Mouse (Mus musculus): ENCODE results near the gene Tmem116.

Gene Tmem116

GRCm38 (mm10) chr5:121451644-121452025, at the start of gene Tmem116:
TSS of gene Tmem116 (plus strand) at chr5:121451893.
- no peak for DNase-seq

GRCm38 (mm10) chr5:121407856-121408255, 43.8 kb upstream of the Tmem116 start:
- DNase-seq, result no peak

DNA sequence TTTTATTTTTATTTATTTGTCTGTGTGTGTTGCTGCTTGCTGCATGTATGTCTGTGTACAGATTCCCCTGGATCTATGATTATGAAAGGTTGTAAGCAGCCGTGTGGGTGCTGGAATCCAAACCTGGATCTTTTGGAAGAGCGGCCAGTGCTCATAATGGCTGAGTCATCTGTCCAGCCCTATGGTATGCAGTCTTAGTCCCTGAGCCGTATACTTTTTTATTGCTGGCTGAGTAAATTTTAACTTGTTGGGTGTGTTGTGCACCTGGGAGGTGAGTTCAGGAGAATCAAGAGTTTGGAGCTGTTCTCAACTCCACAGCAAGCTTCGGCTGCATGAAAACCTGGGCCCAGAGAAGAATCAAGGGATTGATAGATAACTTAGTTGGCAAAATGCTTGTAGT, 40.7 kb upstream of the Tmem116 start:
- DNase-seq, result no peak

GRCm38 (mm10) chr5:121420721-121421120, 31.0 kb upstream of the Tmem116 start:
- DNase-seq, result no peak

DNA sequence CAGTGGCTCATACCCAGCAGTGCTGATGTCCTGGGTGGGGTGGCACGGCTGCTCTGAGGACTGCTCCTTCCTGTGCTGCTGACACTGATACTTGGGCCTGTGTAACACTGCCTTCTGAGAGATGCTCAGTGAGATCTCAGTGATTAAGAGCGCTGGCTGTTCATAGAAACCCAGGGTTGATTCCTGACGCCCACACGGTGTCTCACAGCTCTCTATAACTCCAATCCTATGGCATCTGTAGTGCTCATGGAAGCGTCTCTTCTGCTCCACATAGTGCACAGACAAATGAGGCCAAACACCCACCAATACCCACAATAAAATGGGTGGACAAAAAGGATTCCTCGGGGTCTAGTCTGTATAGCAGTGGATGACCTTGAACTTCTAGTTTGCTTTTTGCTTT, 28.9 kb upstream of the Tmem116 start:
- no peak for DNase-seq

DNA sequence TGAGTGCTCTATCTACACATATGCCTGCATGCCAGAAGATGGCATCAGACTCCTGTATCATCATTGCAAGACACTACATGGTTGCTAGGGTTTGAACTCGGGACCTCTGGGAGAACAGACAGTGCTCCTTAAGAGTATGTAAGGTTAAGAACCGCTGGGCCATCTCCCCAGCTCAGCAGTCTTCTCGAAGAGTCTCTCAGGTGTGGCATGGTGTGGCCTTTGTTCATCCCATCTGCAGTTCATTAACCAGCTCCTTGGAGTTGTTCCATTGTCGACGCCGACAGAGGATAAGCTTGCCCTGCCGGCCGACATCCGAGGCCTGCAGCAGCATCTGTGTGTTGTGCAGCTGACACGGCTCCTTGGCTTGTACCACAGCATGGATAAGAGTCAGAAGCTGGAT, 28.4 kb upstream of the Tmem116 start:
- no peak for DNase-seq

DNA sequence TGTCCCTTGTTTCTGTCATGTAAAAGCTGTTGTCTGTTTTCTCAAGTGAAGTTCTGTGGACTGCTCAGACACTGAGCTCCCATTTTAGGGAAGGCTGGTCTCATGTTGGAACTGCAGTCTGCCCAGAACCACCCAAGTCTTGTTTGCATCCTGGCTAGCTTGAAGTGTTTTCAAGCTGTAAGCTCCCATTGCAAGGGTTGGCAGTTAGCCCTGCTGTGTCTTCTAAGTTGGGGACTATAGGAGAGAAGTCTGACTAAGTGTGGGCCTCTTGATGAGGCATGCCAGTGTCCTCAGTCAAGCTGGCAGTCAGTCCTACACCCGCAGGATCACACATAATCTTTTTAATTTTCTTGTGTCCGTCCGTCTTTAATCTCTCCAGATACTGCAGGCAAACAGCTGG, 22.7 kb upstream of the Tmem116 start:
- DNase-seq, result no peak

DNA sequence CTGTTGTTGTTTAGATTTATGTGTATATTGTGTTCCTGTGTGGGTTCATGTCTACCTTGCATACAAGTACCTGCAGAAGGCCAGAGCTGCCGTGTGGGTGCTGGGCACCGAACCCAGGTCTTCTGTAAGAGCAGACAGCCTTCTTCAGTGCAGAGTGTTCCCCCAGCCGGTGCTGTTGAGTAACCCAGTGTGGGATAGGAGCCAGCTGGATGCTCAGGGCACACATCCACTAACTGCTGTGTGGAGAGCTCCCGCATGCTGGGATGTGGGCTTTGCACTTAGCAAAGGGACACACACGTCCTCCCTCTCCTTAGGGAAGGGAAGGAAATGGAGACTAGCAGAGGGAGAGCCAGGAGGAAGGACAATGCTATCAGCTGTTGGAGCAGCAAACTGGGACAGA, 13.6 kb upstream of the Tmem116 start:
- DNase-seq, result no peak

DNA sequence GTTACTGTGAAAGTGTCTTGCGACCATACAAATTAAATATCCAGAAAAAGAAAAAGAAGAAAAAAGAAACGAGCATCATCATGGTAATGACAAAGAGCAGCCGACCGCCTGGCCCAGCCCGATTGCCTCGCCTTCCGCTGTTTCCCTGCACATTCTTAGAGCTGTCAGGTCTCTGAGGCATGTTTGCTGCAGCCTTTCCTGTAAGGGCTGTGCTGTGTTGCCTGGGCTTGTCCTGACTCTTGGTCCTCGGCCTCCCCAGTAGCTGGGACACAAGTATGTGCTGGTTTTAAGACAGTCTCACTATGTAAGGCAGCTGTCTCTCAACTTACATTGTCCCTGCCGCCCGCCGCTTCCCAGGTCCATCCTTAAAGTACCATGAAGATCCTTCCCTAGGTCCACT, 12.9 kb upstream of the Tmem116 start:
- no peak for DNase-seq

GRCm38 (mm10) chr5:121443548-121443947, 8.1 kb upstream of the Tmem116 start:
- no peak for DNase-seq

GRCm38 (mm10) chr5:121444870-121445269, 6.8 kb upstream of the Tmem116 start:
- no peak for DNase-seq

- DNase-seq, result no peak
These were observed 3.2 kb upstream of the Tmem116 start for GRCm38 (mm10) chr5:121448450-121448849.

GRCm38 (mm10) chr5:121449976-121450375, 1.7 kb upstream of the Tmem116 start:
- DNase-seq, result peak in 1 of 2 experiments; percentile 39

GRCm38 (mm10) chr5:121450476-121450875, 1.2 kb upstream of the Tmem116 start:
- no peak for DNase-seq

DNA sequence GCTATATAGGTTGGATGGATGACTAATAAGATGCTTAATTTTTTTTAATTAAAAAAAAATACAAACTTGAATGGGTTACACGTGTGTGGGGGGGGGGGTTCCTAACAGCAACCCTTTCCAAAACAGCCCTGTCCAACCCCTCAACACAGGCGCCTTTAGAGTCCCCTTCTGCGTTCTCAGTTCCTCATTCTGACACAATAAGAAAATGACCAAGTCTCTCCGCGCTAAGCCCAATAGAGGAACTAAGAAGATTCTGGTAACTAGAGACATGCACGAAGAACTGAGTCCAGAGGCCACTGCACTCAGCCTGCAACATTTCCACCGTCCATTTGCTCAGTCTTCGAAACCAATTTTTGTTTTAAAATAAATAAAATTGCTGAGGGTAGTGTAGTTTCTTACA, 490 bp upstream of the Tmem116 start:
- no peak for DNase-seq

- peak; percentile 97 for DNase-seq
These were observed 555 bp downstream of the Tmem116 start, which contains the start of gene Erp29 for GRCm38 (mm10) chr5:121452026-121452869. TSS of gene Erp29 (minus strand) at chr5:121452506.

DNA sequence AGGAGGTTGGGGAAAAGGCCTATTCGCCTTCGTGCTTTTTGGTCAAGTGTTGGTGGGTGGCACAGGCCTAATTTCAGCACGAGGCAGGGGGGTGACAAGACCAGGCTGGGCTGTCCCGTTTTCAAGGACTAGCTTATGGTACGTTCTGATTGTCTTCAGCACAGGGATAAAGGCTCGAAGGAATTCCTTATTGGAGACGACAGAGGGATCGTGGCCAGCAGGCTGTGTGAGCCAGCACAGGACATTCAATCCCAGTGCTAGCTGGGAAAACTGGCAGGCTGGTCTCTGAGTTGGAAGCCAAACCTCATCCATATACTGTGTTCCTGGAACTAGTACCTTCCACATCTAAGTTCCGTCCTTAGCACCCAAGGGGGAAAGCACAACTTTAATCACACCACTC, 1.2 kb downstream of the Tmem116 start:
- peak in 1 of 2 experiments; percentile 16 for DNase-seq

GRCm38 (mm10) chr5:121453743-121454502, 2.2 kb downstream of the Tmem116 start:
- no peak for DNase-seq

DNA sequence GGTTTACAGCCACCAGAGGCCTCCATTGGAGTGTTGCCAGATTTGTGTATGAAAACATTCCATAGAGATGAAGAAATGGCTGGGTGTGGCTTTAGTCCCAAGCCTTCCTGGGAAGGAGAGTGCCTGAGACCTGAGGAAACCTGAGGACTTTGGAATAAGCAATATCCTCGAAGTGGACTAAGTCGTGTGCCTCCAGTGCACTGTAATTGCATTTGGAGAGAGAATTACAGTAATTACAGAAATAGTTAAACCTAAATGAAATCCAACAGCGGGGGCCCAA, 2.8 kb downstream of the Tmem116 start:
- no peak for DNase-seq

DNA sequence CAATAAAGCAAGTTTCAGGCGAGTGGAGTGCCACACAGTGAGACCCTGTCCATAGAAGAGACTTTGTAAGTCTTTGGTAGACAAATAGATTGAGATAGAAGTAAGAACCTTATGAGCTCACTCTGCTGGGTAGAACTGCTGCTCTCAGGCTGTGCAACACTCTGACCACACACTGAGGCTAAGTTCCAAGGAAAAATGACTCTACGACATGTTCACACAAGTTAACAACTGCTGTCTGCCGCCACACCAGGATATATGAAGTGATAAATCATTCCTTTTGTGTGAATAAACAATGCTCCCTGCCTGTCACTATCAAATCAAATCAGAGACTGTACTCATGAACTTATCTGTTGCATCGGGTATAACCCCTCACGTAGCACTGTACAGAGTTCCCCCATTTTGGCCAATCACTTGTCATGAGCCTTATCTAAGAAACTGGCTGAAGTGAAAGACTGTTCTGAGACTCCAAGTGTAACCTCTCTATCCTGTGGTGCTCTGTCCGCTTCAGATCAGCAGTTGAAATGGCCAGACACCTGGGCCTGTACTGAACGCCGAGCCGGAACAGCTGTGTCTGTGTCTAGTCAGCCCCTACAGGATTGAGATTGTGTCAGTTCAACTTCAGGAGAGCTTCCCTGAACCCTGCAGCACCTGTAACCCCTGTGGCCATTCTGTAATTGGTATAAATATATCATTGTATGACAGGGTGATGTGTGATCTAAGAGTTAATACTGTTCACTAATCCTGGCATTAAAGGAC, 4.0 kb downstream of the Tmem116 start:
- DNase-seq, result no peak

GRCm38 (mm10) chr5:121461339-121462170, 9.9 kb downstream of the Tmem116 start:
- no peak for DNase-seq

DNA sequence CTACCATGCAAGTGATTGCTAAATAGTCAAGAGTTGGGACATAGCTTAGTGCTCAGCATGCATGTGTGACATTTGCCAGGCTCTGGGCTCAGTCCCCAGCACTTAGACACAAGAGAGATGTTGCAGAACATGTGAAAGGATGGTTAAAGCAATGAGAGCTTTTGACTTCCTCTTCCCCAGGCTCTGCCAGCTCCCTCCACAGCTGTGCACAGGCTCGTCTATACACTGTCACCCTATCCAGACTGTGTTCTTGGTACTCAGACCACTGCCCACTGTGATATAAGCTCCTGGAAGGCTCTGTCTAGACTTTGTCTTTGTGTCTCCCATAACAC, 10.4 kb downstream of the Tmem116 start:
- no peak for DNase-seq

- no peak for DNase-seq
These were observed 11.3 kb downstream of the Tmem116 start for GRCm38 (mm10) chr5:121462967-121463366.
